Mouse (Mus musculus) hindbrain, embryonic 15.5 days (tissue): ENCODE data around the gene Arhgap19. TPM values are rescaled to one million over a fixed set of nuclear protein-coding genes. Genes with fewer than 3 reads are reported as not detected.

Source experiments
- ATAC-seq: fragments of 200-750 bp; cut with Nextera tagmentation; 2 replicates; pipeline ENCODE4 v1.8.0; 2017; ENCODE audit warnings: low read depth, moderate number of reproducible peaks, moderate TSS enrichment; ENCODE audit not compliant: low FRiP score
- H3K27ac ChIP-seq: fragments of 300-500 bp; sonication (generic); replicated peaks from 2 replicates; pipeline ENCODE4 v1.5.1; 2015; ENCODE audit warnings: mild to moderate bottlenecking, inconsistent platforms
- H3K27me3 ChIP-seq: fragments of 300-500 bp; sonication (generic); 2 replicates; pipeline ENCODE4 v1.6.1; 2015; ENCODE audit warnings: control low read depth, inconsistent platforms
- H3K36me3 ChIP-seq: fragments of 300-500 bp; sonication (generic); 2 replicates; pipeline ENCODE4 v1.6.1; 2015; ENCODE audit warnings: control low read depth, inconsistent platforms
- H3K4me1 ChIP-seq: fragments of 300-500 bp; sonication (generic); replicated peaks from 2 replicates; pipeline ENCODE4 v1.6.1; 2015; ENCODE audit warnings: control low read depth, inconsistent platforms
- H3K4me2 ChIP-seq: fragments of 300-500 bp; sonication (generic); 2 replicates; pipeline ENCODE4 v1.6.1; 2015; ENCODE audit warnings: moderate library complexity, mild to moderate bottlenecking, inconsistent platforms
- H3K4me3 ChIP-seq: fragments of 300-500 bp; sonication (generic); 2 replicates; pipeline ENCODE4 v1.5.1; 2015; ENCODE audit warnings: mild to moderate bottlenecking, inconsistent platforms
- H3K9ac ChIP-seq: fragments of 300-500 bp; sonication (generic); 2 replicates; pipeline ENCODE4 v1.6.1; 2015; ENCODE audit warnings: inconsistent platforms
- H3K9me3 ChIP-seq: fragments of 300-500 bp; sonication (generic); 2 replicates; pipeline ENCODE4 v1.6.1; 2016; ENCODE audit warnings: control low read depth, inconsistent platforms
- WGBS: fragments of 180-500 bp; shearing (Covaris S2); methylation state at CpG from one replicate; pipeline ENCODE4 v1.1.7; 2015; 5-methylcytosine and 5-hydroxymethylcytosine counted together
- polyA plus RNA-seq: library from polyadenylated mRNA; unstranded; fragments of >200 nt; fragmentation: Nextera tagmentation; extraction: Ambion mirVana; gene quantifications from 2 replicates; pipeline ENCODE4 v1.2.1, GENCODE M21; 2015

Gene Arhgap19
- polyA plus RNA-seq, 1 experiment from 2014 or later, result 5.8 TPM

GRCm38 (mm10) chr19:41723337-41723736 lies 78.5 kb downstream of the Arhgap19 start:
- Histone ChIP-seq H3K9ac (no peak overlapping the region), H3K27me3 (no peaks in the 10 kb centered on the region), H3K27ac (no peak overlapping the region), H3K4me3 (no peak overlapping the region), H3K9me3 (no peaks in the 10 kb centered on the region), H3K36me3 (no peaks in the 10 kb centered on the region), H3K4me2 (no peak overlapping the region), H3K4me1 (peaks cover 19% of the 10 kb centered on the region)
- no peak for ATAC-seq
- 32% methylated on average over 2 of the region's 2 CpGs for WGBS

GRCm38 (mm10) chr19:41719436-41719835 lies 82.4 kb downstream of the Arhgap19 start:
- H3K4me2 ChIP-seq, result no peak overlapping the region
- no peaks in the 10 kb centered on the region for H3K27me3 ChIP-seq
- peaks cover 38% of the 10 kb centered on the region for H3K4me1 ChIP-seq
- no peak overlapping the region for H3K27ac ChIP-seq
- H3K36me3 ChIP-seq, result no peaks in the 10 kb centered on the region
- H3K9me3 ChIP-seq, result no peaks in the 10 kb centered on the region
- ATAC-seq, result peak; percentile 24; the same call in 1 of the 2 replicates
- H3K9ac ChIP-seq, result no peak overlapping the region
- 53% methylated on average over 8 of the region's 8 CpGs for WGBS
- H3K4me3 ChIP-seq, result no peak overlapping the region

Other genes with a start within 250 kb of the Arhgap19 start
- 2.2 and 2.4 TPM in 2 replicates for gene Gm340, start 219.7 kb downstream of the Arhgap19 start, polyA plus RNA-seq
- gene Slit1, start 58.4 kb downstream of the Arhgap19 start, polyA plus RNA-seq, result 23.5 and 25.7 TPM in 2 replicates
- 19.1 and 21.1 TPM in 2 replicates for gene Frat1, start 27.9 kb upstream of the Arhgap19 start, polyA plus RNA-seq
- gene Frat2, start 46.1 kb upstream of the Arhgap19 start, polyA plus RNA-seq, result 6.7 and 8.1 TPM in 2 replicates
- gene Rrp12, start 94.1 kb upstream of the Arhgap19 start, polyA plus RNA-seq, result 17.6 and 19.4 TPM in 2 replicates
- gene Pgam1, start 109.9 kb upstream of the Arhgap19 start, polyA plus RNA-seq, result 530 and 573 TPM in 2 replicates
- 52.3 and 59.8 TPM in 2 replicates for gene Exosc1, start 131.4 kb upstream of the Arhgap19 start, polyA plus RNA-seq
- gene Zdhhc16, start 131.4 kb upstream of the Arhgap19 start, polyA plus RNA-seq, result 85.9 and 86.6 TPM in 2 replicates
- 31.3 and 33.4 TPM in 2 replicates for gene Mms19, start 179.1 kb upstream of the Arhgap19 start, polyA plus RNA-seq
- 13.0 and 15.0 TPM in 2 replicates for gene Ubtd1, start 179.7 kb upstream of the Arhgap19 start, polyA plus RNA-seq
- 1.0 and 1.3 TPM in 2 replicates for gene Ankrd2, start 234.0 kb upstream of the Arhgap19 start, polyA plus RNA-seq
- 1.6 and 1.8 TPM in 2 replicates for gene Hoga1, start 243.6 kb upstream of the Arhgap19 start, polyA plus RNA-seq